Mouse (Mus musculus): ENCODE data around the gene Bbip1. TPM values are rescaled to one million over a fixed set of nuclear protein-coding genes. Genes with fewer than 3 reads are reported as not detected.
"Not testable (repeated sequence)": the region's sequence is repeated elsewhere in the genome, so short reads cannot be mapped to it uniquely, and the experiment has no call there.

Bbip1 gene
- total and polyA plus RNA-seq, 3 experiments: 38.8 to 95.7 (median 41.0) TPM

DNA sequence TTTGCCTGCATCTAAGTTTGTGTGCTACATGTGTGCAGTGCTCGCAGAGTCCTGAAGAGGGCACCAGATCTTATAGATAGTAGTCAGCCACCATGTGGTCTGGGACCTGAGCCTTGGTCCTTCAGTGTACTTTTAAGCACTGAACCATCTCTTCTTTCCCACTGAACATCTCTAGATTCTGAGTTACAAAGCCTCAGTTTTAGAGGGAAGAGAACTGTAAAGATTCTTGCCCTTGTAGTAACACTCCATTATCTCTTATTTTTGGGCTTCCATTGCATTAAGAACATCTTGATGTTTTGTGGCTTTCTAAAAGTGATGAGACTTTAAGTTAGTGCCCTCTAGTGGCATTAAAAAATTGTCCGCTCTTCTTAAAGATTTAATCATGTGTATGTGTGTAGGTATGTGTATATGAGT, 19.1 kb downstream of the Bbip1 start (continued):
- TF ChIP-seq MYC (IDR thresholded peaks at IDR 0.05; ENCODE audit: low read depth, low read length) (peak; percentile 83; the same call in 1 of the 2 replicates), RCOR1 (conservative IDR thresholded peaks at IDR 0.05; ENCODE audit: low read depth, low read length) (no peak), RAD21 (IDR thresholded peaks at IDR 0.05; ENCODE audit: low read depth, low read length) (peak; percentile 59), CHD2 (IDR thresholded peaks at IDR 0.05; ENCODE audit: low read length) (no peak), IRF4 (IDR thresholded peaks at IDR 0.05; ENCODE audit: low read depth, low read length) (no peak), CTCF (conservative IDR thresholded peaks at IDR 0.05 in 1 of 2, IDR thresholded peaks at IDR 0.05 in 1 of 2; ENCODE audit: low read depth in 2 of 2, low read length in 2 of 2) (peak in 1 of 2 experiments; percentile 60; a peak in 2 of 4 replicates), USF2 (conservative IDR thresholded peaks at IDR 0.05; ENCODE audit: low read depth, low read length) (no peak), ELF1 (IDR thresholded peaks at IDR 0.05; ENCODE audit: low read depth, low read length) (no peak), BHLHE40 (IDR thresholded peaks at IDR 0.05; ENCODE audit: low read depth, low read length) (no peak), GABPA (IDR thresholded peaks at IDR 0.05; ENCODE audit: insufficient replicate concordance, low read depth, low read length) (no peak)

DNA sequence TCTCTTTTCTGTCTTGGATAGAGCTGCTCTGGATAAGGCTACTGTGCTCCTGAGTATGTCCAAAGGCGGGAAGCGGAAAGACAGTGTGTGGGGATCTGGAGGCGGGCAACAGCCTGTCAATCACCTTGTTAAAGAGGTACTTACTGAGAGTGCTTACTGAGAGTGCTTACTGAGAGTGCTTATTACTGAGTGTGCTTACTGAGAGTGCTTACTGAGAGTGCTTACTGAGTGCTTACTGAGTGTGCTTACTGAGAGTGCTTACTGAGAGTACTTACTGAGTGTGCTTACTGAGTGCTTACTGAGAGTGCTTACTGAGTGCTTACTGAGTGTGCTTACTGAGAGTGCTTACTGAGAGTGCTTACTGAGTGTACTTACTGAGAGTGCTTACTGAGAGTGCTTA, 22.4 kb downstream of the Bbip1 start:
- H3K4me2 ChIP-seq (ENCODE audit: insufficient read depth, low read depth, poor library complexity, severe bottlenecking); H3K27ac ChIP-seq (ENCODE audit: insufficient read depth, low read depth); H3K4me3 ChIP-seq (replicated peaks in 1 of 3; ENCODE audit: low read depth in 2 of 3, low read length in 2 of 3, poor library complexity in 1 of 3); H3K27me3 ChIP-seq (replicated peaks); H3K9me3 ChIP-seq (replicated peaks; ENCODE audit: low read length); dilution Hi-C loops (cut with MboI; ENCODE audit: extremely low pct_ligation_motif_present, extremely low pct_unique_long_range_greater_than_20kb, low sequenced_read_pairs); DNase-seq (ENCODE audit: extremely low read depth); H3K9ac ChIP-seq (ENCODE audit: insufficient read depth, low read depth); in situ Hi-C loops (cut with MboI; ENCODE audit: low pct_ligation_motif_present, low pct_unique_long_range_greater_than_20kb, low sequenced_read_pairs); H3K79me2 ChIP-seq (replicated peaks; ENCODE audit: control insufficient read depth, extremely low read depth, insufficient read depth, poor library complexity, severe bottlenecking); H3K4me1 ChIP-seq (ENCODE audit: control insufficient read depth in 1 of 2, insufficient read depth in 2 of 2): not testable (repeated sequence)
- peaks cover 34 to 68% of the 10 kb centered on the region in 2 experiments for H3K36me3 ChIP-seq (replicated peaks in 1 of 2; ENCODE audit: control insufficient read depth in 1 of 2, insufficient read depth in 1 of 2, low read length in 1 of 2)

DNA sequence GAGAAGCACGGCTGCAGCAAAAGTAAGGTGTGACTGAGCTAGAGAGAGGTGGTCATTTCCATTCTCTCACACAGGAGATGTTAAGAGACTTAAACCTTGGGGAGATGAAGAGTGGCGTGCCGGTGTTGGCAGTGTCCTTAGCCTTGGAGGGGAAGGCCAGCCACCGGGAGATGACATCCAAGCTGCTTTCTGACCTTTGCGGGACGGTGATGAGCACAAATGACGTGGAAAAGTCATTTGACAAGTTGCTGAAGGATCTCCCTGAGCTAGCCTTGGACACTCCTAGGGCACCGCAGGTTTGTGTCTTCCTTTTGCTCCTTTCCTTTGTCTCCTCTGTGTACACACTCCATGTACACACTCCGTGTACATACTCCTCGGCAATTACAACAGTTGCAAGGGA, 24.9 kb downstream of the Bbip1 start:
- Histone ChIP-seq H3K27me3 (replicated peaks) (no peaks in the 10 kb centered on the region), H3K36me3 (replicated peaks in 1 of 2; ENCODE audit: control insufficient read depth in 1 of 2, insufficient read depth in 1 of 2, low read length in 1 of 2) (peaks cover 47 to 73% of the 10 kb centered on the region in 2 experiments), H3K27ac (ENCODE audit: insufficient read depth, low read depth) (no peak overlapping the region), H3K4me1 (ENCODE audit: control insufficient read depth in 1 of 2, insufficient read depth in 2 of 2) (no peaks in the 10 kb centered on the region), H3K4me3 (replicated peaks in 1 of 3; ENCODE audit: low read depth in 2 of 3, low read length in 2 of 3, poor library complexity in 1 of 3) (no peak overlapping the region), H3K9me3 (replicated peaks; ENCODE audit: low read length) (no peaks in the 10 kb centered on the region), H3K9ac (ENCODE audit: insufficient read depth, low read depth) (no peak overlapping the region), H3K79me2 (replicated peaks; ENCODE audit: control insufficient read depth, extremely low read depth, insufficient read depth, poor library complexity, severe bottlenecking) (no peaks in the 10 kb centered on the region), H3K4me2 (ENCODE audit: insufficient read depth, low read depth, poor library complexity, severe bottlenecking) (no peak overlapping the region)
- dilution Hi-C loops (cut with MboI; ENCODE audit: extremely low pct_ligation_motif_present, extremely low pct_unique_long_range_greater_than_20kb, low sequenced_read_pairs) (no loop called here), in situ Hi-C loops (cut with MboI; ENCODE audit: low pct_ligation_motif_present, low pct_unique_long_range_greater_than_20kb, low sequenced_read_pairs) (no loop called here)
- TF ChIP-seq JUND (conservative IDR thresholded peaks at IDR 0.05; ENCODE audit: low read depth, low read length): no peak
- TF ChIP-seq HCFC1 (IDR thresholded peaks at IDR 0.05; ENCODE audit: low read depth, low read length): no peak
- no peak for TF ChIP-seq USF1 (IDR thresholded peaks at IDR 0.05; ENCODE audit: low read depth, low read length)
- no peak for TF ChIP-seq KAT2A (IDR thresholded peaks at IDR 0.05; ENCODE audit: insufficient replicate concordance, low read length)
- TF ChIP-seq POLR2A (IDR thresholded peaks at IDR 0.05; ENCODE audit: low read depth, low read length): no peak
- no peak for TF ChIP-seq MAZ (IDR thresholded peaks at IDR 0.05; ENCODE audit: low read depth, low read length)
- no peak for TF ChIP-seq CTCF (conservative IDR thresholded peaks at IDR 0.05 in 1 of 2, IDR thresholded peaks at IDR 0.05 in 1 of 2; ENCODE audit: low read depth in 2 of 2, low read length in 2 of 2)
- TF ChIP-seq TBP (conservative IDR thresholded peaks at IDR 0.05; ENCODE audit: low read depth, low read length): no peak
- no peak for TF ChIP-seq RAD21 (IDR thresholded peaks at IDR 0.05; ENCODE audit: low read depth, low read length)
- TF ChIP-seq ZC3H11A (IDR thresholded peaks at IDR 0.05; ENCODE audit: low read depth, low read length): no peak
- TF ChIP-seq POLR2AphosphoS2 (IDR thresholded peaks at IDR 0.05; ENCODE audit: low read depth, low read length): no peak
- TF ChIP-seq RCOR1 (conservative IDR thresholded peaks at IDR 0.05; ENCODE audit: low read depth, low read length): no peak
- no peak for TF ChIP-seq IRF4 (IDR thresholded peaks at IDR 0.05; ENCODE audit: low read depth, low read length)
- TF ChIP-seq ZKSCAN1 (IDR thresholded peaks at IDR 0.05; ENCODE audit: borderline replicate concordance, low read depth, low read length): no peak
- no peak for TF ChIP-seq BHLHE40 (IDR thresholded peaks at IDR 0.05; ENCODE audit: low read depth, low read length)
- TF ChIP-seq SMC3 (IDR thresholded peaks at IDR 0.05; ENCODE audit: low read depth, low read length): no peak
- TF ChIP-seq JUN (IDR thresholded peaks at IDR 0.05; ENCODE audit: insufficient read depth, low read depth, low read length): no peak
- TF ChIP-seq TCF12 (IDR thresholded peaks at IDR 0.05; ENCODE audit: low read depth, low read length): no peak
- TF ChIP-seq CHD2 (IDR thresholded peaks at IDR 0.05; ENCODE audit: low read length): no peak
- DNase-seq (ENCODE audit: extremely low read depth): no peak

Measured in CH12.LX (cell line).